In the genomic region with DNA sequence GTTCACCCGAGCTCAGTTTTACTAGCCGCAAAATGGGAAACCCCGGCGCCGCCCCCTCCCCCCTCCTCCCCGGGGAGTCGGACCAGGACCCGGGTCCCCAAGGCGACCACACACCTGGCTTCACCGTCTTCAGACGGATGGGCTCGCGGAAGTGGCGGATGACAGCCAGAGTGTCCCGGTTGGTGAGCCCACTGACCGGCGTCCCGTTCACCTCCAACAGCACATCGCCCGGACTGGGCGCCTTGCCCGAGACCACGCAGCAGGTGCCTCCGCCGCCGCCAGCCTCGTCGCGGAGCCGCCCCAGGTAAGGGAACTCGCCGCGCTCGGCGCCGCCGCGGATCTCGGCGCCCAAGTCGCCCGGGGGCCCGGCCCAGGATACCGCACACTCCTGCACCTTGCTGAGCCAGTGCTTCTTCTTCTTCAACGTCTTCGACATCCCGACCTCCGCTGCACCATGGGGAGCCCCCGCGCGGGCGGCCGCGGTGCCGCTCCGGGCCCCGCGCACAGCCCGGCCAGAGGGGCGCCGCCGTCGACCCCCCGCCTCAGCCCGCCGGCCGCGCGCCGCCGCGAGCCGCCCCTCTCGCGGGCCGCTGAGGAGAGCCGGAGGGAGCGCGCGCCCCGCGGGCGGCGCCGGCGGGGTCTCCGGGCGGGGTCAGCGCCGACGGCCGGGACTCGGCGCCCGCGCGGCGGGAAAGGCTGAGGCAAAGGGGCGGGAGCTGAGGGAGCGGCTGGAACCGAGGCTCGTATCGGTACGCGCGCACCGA, we compare ENCODE assay signal across 8 mouse cellular contexts. TPM values are rescaled to one million over a fixed set of nuclear protein-coding genes. Genes with fewer than 3 reads are reported as not detected.
DNase-seq lines count a peak whose midpoint lies in the region; ATAC-seq and TF ChIP-seq lines count a peak whose summit lies in the region.

No protein-coding gene starts in this region.

- H3K27ac ChIP-seq in gastrocnemius, adult 2 months, result peak overlapping the region; percentile 88
- peak overlapping the region; percentile 97 for H3K27ac ChIP-seq in hindbrain, embryonic 16.5 days (ENCODE audit: low read depth, low read length)

- WGBS in hindbrain, embryonic 16.5 days, result under 1% methylated on average over 79 of the region's 107 CpGs

- peak overlapping the region; percentile 55 for H3K4me2 ChIP-seq in hindbrain, embryonic 16.5 days (ENCODE audit: low read length)

- peaks cover 4% of the 10 kb centered on the region for H3K4me1 ChIP-seq in hindbrain, embryonic 16.5 days (ENCODE audit: control insufficient read depth, insufficient read depth, low read depth, low read length)

- no peak for TF ChIP-seq CTCF in gastrocnemius, adult 2 months (IDR thresholded peaks at IDR 0.05)

- intact Hi-C loops in gastrocnemius, adult 2 months (cut with DNase I), result loop anchor here (5.0 kb wide), 1 partner anchor 223 kb away; no protein-coding TSS in a partner anchor

- H3K4me3 ChIP-seq in gastrocnemius, adult 2 months, result peak overlapping the region; percentile 98
- H3K4me3 ChIP-seq in hindbrain, embryonic 16.5 days (ENCODE audit: low read length), result peak overlapping the region; percentile 90

- DNase-seq in MN1 (ENCODE audit: low spot score), result peak; percentile 45
- peak; percentile 66 for DNase-seq in cerebellum, adult 9-10 months
- peak; percentile 68 for DNase-seq in gastrocnemius, adult 2 months
- DNase-seq in left cerebral cortex, adult 18-20 months (ENCODE audit: low spot score in 2 of 2), result peak; percentile 38 to 52
- DNase-seq in lung, postnatal 36 days, result peak; percentile 65
- DNase-seq in right cerebral cortex, postnatal 36 days (ENCODE audit: low spot score in 2 of 2), result peak; percentile 20 to 25
- DNase-seq in urinary bladder, postnatal 36 days (ENCODE audit: low spot score in 2 of 2), result peak; percentile 37 to 43

- ATAC-seq in hindbrain, embryonic 16.5 days, result no peak; the same call in 1 of the 2 replicates

- peak overlapping the region; percentile 95 for H3K9ac ChIP-seq in hindbrain, embryonic 16.5 days (ENCODE audit: low read depth, low read length)

- no peaks in the 10 kb centered on the region for H3K9me3 ChIP-seq in hindbrain, embryonic 16.5 days (ENCODE audit: control insufficient read depth, low read length)

- no peaks in the 10 kb centered on the region for H3K27me3 ChIP-seq in hindbrain, embryonic 16.5 days (replicated peaks; ENCODE audit: control insufficient read depth, insufficient read depth, low read length)

- H3K36me3 ChIP-seq in hindbrain, embryonic 16.5 days (ENCODE audit: control insufficient read depth, insufficient read depth, low read length), result no peaks in the 10 kb centered on the region

RNA-seq across cellular contexts. Expression of gene Magi3, which starts 0.5 kb away (rescaled TPM):
- total RNA-seq in gastrocnemius, adult 2 months (2021), result 1 to 10 TPM; 1.6 to 2.7 TPM
- 4.7 and 4.9 TPM in 2 replicates for polyA plus RNA-seq in hindbrain, embryonic 16.5 days (2015; fragmentation: Nextera tagmentation; extraction: Ambion mirVana)
- 10 to 100 TPM; 50.3 to 50.4 TPM for total RNA-seq in left cerebral cortex, adult 18-20 months (2021)

Comparison
In these comparisons a context has a peak if more than half of its experiments do, and no peak if none do; other contexts are left out.
1. RNA of gene Magi3, which starts 0.5 kb away (total RNA-seq): 50.3 to 50.4 TPM in left cerebral cortex, adult 18-20 months; 1.6 to 2.7 TPM in gastrocnemius, adult 2 months; every median in the first group is over 10 times any median in the second.
2. Peak in every context shown above with its lines, with median percentiles within 50 percentile points of each other: DNase-seq.